Mouse (Mus musculus): ENCODE measurements around the gene Cln5. TPM values are rescaled to one million over a fixed set of nuclear protein-coding genes. Genes with fewer than 3 reads are reported as not detected.

The Cln5 gene
- polyA plus RNA-seq, 1 experiment: 15.7 TPM

GRCm38 (mm10) chr14:103098587-103099235 lies 28.7 kb downstream of the Cln5 start:
- Histone ChIP-seq H3K36me3 (ENCODE audit: control insufficient read depth, insufficient read depth) (peaks cover 16% of the 10 kb centered on the region), H3K27me3 (ENCODE audit: control insufficient read depth, insufficient read depth, insufficient read length) (no peaks in the 10 kb centered on the region), H3ac (ENCODE audit: control insufficient read depth, insufficient read length, low read depth) (peak overlapping the region; percentile 92), H3K4me3 (ENCODE audit: insufficient read depth, poor library complexity, severe bottlenecking) (peak overlapping the region; percentile 79), H3K79me3 (ENCODE audit: low read depth) (peaks cover 44% of the 10 kb centered on the region), H3K79me2 (ENCODE audit: control insufficient read depth, insufficient read depth) (peaks cover 51% of the 10 kb centered on the region)
- no peak for TF ChIP-seq USF1 (IDR thresholded peaks at IDR 0.05; ENCODE audit: low read depth)
- peak; percentile 50 for TF ChIP-seq MAX (IDR thresholded peaks at IDR 0.05)
- no peak for TF ChIP-seq FOSL1 (IDR thresholded peaks at IDR 0.05; ENCODE audit: insufficient read depth, low read length, poor library complexity, severe bottlenecking)
- no peak for TF ChIP-seq MYOG (IDR thresholded peaks at IDR 0.05; ENCODE audit: control insufficient read depth, extremely low read depth, insufficient read length)
- TF ChIP-seq CEBPB (IDR thresholded peaks at IDR 0.05; ENCODE audit: low read depth): no peak
- no peak for TF ChIP-seq CTCF (IDR thresholded peaks at IDR 0.05; ENCODE audit: control insufficient read depth, insufficient read depth, insufficient read length)
- TF ChIP-seq MYOD1 (IDR thresholded peaks at IDR 0.05; ENCODE audit: control insufficient read depth, insufficient read length, low read depth): no peak

GRCm38 (mm10) chr14:103099238-103099933 lies 29.4 kb downstream of the Cln5 start, which contains the start of gene Fbxl3:
Gene Fbxl3, minus strand, starts transcription at chr14:103099566.
- Histone ChIP-seq H3ac (ENCODE audit: control insufficient read depth, insufficient read length, low read depth) (peak within 1 kb of the TSS; percentile 92), H3K4me3 (ENCODE audit: insufficient read depth, poor library complexity, severe bottlenecking) (peak within 1 kb of the TSS; percentile 79), H3K79me2 (ENCODE audit: control insufficient read depth, insufficient read depth) (peaks cover 44% of the 10 kb centered on the region), H3K79me3 (ENCODE audit: low read depth) (peaks cover 38% of the 10 kb centered on the region), H3K27me3 (ENCODE audit: control insufficient read depth, insufficient read depth, insufficient read length) (no peaks in the 10 kb centered on the region), H3K36me3 (ENCODE audit: control insufficient read depth, insufficient read depth) (peaks cover 13% of the 10 kb centered on the region)
- TF ChIP-seq MAX (IDR thresholded peaks at IDR 0.05) (peak; percentile 11), CEBPB (IDR thresholded peaks at IDR 0.05; ENCODE audit: low read depth) (no peak), MYOD1 (IDR thresholded peaks at IDR 0.05; ENCODE audit: control insufficient read depth, insufficient read length, low read depth) (no peak), CTCF (IDR thresholded peaks at IDR 0.05; ENCODE audit: control insufficient read depth, insufficient read depth, insufficient read length) (no peak), MYOG (IDR thresholded peaks at IDR 0.05; ENCODE audit: control insufficient read depth, extremely low read depth, insufficient read length) (no peak), FOSL1 (IDR thresholded peaks at IDR 0.05; ENCODE audit: insufficient read depth, low read length, poor library complexity, severe bottlenecking) (no peak), USF1 (IDR thresholded peaks at IDR 0.05; ENCODE audit: low read depth) (peak; percentile 58)

- Histone ChIP-seq H3K27me3 (ENCODE audit: control insufficient read depth, insufficient read depth, insufficient read length) (no peaks in the 10 kb centered on the region), H3K79me2 (ENCODE audit: control insufficient read depth, insufficient read depth) (peaks cover 35% of the 10 kb centered on the region), H3K79me3 (ENCODE audit: low read depth) (peaks cover 31% of the 10 kb centered on the region), H3K36me3 (ENCODE audit: control insufficient read depth, insufficient read depth) (peaks cover 6% of the 10 kb centered on the region), H3ac (ENCODE audit: control insufficient read depth, insufficient read length, low read depth) (no peak overlapping the region), H3K4me3 (ENCODE audit: insufficient read depth, poor library complexity, severe bottlenecking) (peak overlapping the region; percentile 79)
- TF ChIP-seq CTCF (IDR thresholded peaks at IDR 0.05; ENCODE audit: control insufficient read depth, insufficient read depth, insufficient read length): no peak
Measured at GRCm38 (mm10) chr14:103100296-103100695, 30.3 kb downstream of the Cln5 start.

- Histone ChIP-seq H3K79me2 (ENCODE audit: control insufficient read depth, insufficient read depth) (peaks cover 26% of the 10 kb centered on the region), H3K79me3 (ENCODE audit: low read depth) (peaks cover 24% of the 10 kb centered on the region), H3K27me3 (ENCODE audit: control insufficient read depth, insufficient read depth, insufficient read length) (no peaks in the 10 kb centered on the region), H3K36me3 (ENCODE audit: control insufficient read depth, insufficient read depth) (no peaks in the 10 kb centered on the region), H3ac (ENCODE audit: control insufficient read depth, insufficient read length, low read depth) (no peak overlapping the region), H3K4me3 (ENCODE audit: insufficient read depth, poor library complexity, severe bottlenecking) (no peak overlapping the region)
- TF ChIP-seq MAX (IDR thresholded peaks at IDR 0.05) (no peak), USF1 (IDR thresholded peaks at IDR 0.05; ENCODE audit: low read depth) (no peak), CTCF (IDR thresholded peaks at IDR 0.05; ENCODE audit: control insufficient read depth, insufficient read depth, insufficient read length) (no peak), FOSL1 (IDR thresholded peaks at IDR 0.05; ENCODE audit: insufficient read depth, low read length, poor library complexity, severe bottlenecking) (no peak), MYOG (IDR thresholded peaks at IDR 0.05; ENCODE audit: control insufficient read depth, extremely low read depth, insufficient read length) (no peak), MYOD1 (IDR thresholded peaks at IDR 0.05; ENCODE audit: control insufficient read depth, insufficient read length, low read depth) (no peak), CEBPB (IDR thresholded peaks at IDR 0.05; ENCODE audit: low read depth) (no peak)
Measured at GRCm38 (mm10) chr14:103101171-103101570, 31.2 kb downstream of the Cln5 start.

- Histone ChIP-seq H3K4me3 (ENCODE audit: insufficient read depth, poor library complexity, severe bottlenecking) (no peak overlapping the region), H3K79me3 (ENCODE audit: low read depth) (peaks cover 13% of the 10 kb centered on the region), H3K79me2 (ENCODE audit: control insufficient read depth, insufficient read depth) (peaks cover 15% of the 10 kb centered on the region), H3K27me3 (ENCODE audit: control insufficient read depth, insufficient read depth, insufficient read length) (no peaks in the 10 kb centered on the region), H3ac (ENCODE audit: control insufficient read depth, insufficient read length, low read depth) (no peak overlapping the region), H3K36me3 (ENCODE audit: control insufficient read depth, insufficient read depth) (no peaks in the 10 kb centered on the region)
- no peak for TF ChIP-seq CTCF (IDR thresholded peaks at IDR 0.05; ENCODE audit: control insufficient read depth, insufficient read depth, insufficient read length)
- TF ChIP-seq FOSL1 (IDR thresholded peaks at IDR 0.05; ENCODE audit: insufficient read depth, low read length, poor library complexity, severe bottlenecking): no peak
- no peak for TF ChIP-seq MYOG (IDR thresholded peaks at IDR 0.05; ENCODE audit: control insufficient read depth, extremely low read depth, insufficient read length)
- TF ChIP-seq USF1 (IDR thresholded peaks at IDR 0.05; ENCODE audit: low read depth): no peak
- no peak for TF ChIP-seq CEBPB (IDR thresholded peaks at IDR 0.05; ENCODE audit: low read depth)
- TF ChIP-seq MYOD1 (IDR thresholded peaks at IDR 0.05; ENCODE audit: control insufficient read depth, insufficient read length, low read depth): no peak
- no peak for TF ChIP-seq MAX (IDR thresholded peaks at IDR 0.05)
Measured at GRCm38 (mm10) chr14:103102246-103102645, 32.2 kb downstream of the Cln5 start.

Data from C2C12 (cell line).